Mouse (Mus musculus): ENCODE measurements around the gene Alg12.

GRCm38 (mm10) chr15:88821403-88821802, 2.3 kb upstream of the Alg12 start:
- TF ChIP-seq CTCF (IDR thresholded peaks at IDR 0.05; ENCODE audit: extremely low read depth, insufficient read depth, low read length), result no peak
- TF ChIP-seq POLR2A (IDR thresholded peaks at IDR 0.05; ENCODE audit: extremely low read depth, insufficient read depth, low read length), result no peak
